Mouse (Mus musculus) C2C12 (cell line): ENCODE results near the gene Creg2. TPM values are rescaled to one million over a fixed set of nuclear protein-coding genes. Genes with fewer than 3 reads are reported as not detected.

Source experiments
- H3K27me3 ChIP-seq: one replicate; pipeline ENCODE4 v1.6.1; 2011; ENCODE audit not compliant: control insufficient read depth, insufficient read depth, insufficient read length
- H3K36me3 ChIP-seq: one replicate; pipeline ENCODE4 v1.6.1; 2011; ENCODE audit not compliant: control insufficient read depth, insufficient read depth
- H3K4me3 ChIP-seq: one replicate; pipeline ENCODE4 v1.5.1; 2011; ENCODE audit warnings: mild to moderate bottlenecking, control low read depth; ENCODE audit not compliant: poor library complexity, insufficient read depth, severe bottlenecking
- H3K79me2 ChIP-seq: one replicate; pipeline ENCODE4 v1.6.1; 2011; ENCODE audit not compliant: control insufficient read depth, insufficient read depth
- H3K79me3 ChIP-seq: one replicate; pipeline ENCODE4 v1.6.1; 2011; ENCODE audit warnings: low read depth, control low read depth
- H3ac ChIP-seq: one replicate; pipeline ENCODE3; 2011; ENCODE audit warnings: low read depth; ENCODE audit not compliant: control insufficient read depth, insufficient read length
- CEBPB ChIP-seq: IDR thresholded peaks from one replicate; pipeline ENCODE4 v1.6.1; 2011; ENCODE audit warnings: low read depth, mild to moderate bottlenecking, control low read depth, moderate library complexity
- CTCF ChIP-seq: IDR thresholded peaks from one replicate; pipeline ENCODE4 v1.5.1; 2011; ENCODE audit not compliant: control insufficient read depth, insufficient read depth, insufficient read length
- FOSL1 ChIP-seq: IDR thresholded peaks from one replicate; pipeline ENCODE4 v1.8.0; 2011; ENCODE audit warnings: mild to moderate bottlenecking, low read length; ENCODE audit not compliant: poor library complexity, insufficient read depth, severe bottlenecking
- MAX ChIP-seq: IDR thresholded peaks from one replicate; pipeline ENCODE4 v1.6.1; 2011; ENCODE audit warnings: mild to moderate bottlenecking, control low read depth
- MYOD1 ChIP-seq: IDR thresholded peaks from one replicate; pipeline ENCODE4 v1.6.1; 2011; ENCODE audit warnings: low read depth; ENCODE audit not compliant: control insufficient read depth, insufficient read length
- MYOG ChIP-seq: IDR thresholded peaks from one replicate; pipeline ENCODE4 v1.6.1; 2011; ENCODE audit not compliant: control insufficient read depth, insufficient read length; ENCODE audit errors: extremely low read depth
- USF1 ChIP-seq: IDR thresholded peaks from one replicate; pipeline ENCODE4 v1.6.1; 2011; ENCODE audit warnings: low read depth, mild to moderate bottlenecking, control low read depth, moderate library complexity
- polyA plus RNA-seq: library from polyadenylated mRNA; unstranded; fragments of >200 nt; fragmentation: generic; extraction: Trizol; gene quantifications from one replicate; pipeline ENCODE4 v1.2.1, GENCODE M21; 2012; ENCODE audit warnings: missing spikeins

Creg2 gene
- polyA plus RNA-seq, 1 experiment = not detected

DNA sequence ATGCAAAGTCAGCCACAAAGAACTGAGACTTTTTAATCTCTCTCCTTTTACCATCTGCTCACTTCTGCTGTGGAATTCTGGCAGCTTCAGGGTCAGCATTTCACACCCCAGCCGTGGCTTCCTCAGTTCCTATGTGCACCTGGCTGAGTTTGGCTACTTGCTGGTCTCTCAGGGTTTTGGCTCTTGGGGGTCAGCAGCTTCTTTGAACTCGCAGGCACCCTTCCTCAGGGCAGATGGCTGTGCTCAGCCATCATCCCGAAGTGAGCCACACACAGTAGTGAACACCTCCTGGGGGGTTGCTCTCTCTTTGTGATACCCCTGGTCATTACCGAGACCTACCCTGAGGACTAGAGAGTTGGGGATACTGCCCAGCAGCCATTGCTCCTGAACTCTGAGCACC lies 39.8 kb upstream of the Creg2 start:
- no peaks in the 10 kb centered on the region for H3K79me3 ChIP-seq
- no peaks in the 10 kb centered on the region for H3K79me2 ChIP-seq
- no peak overlapping the region for H3ac ChIP-seq
- no peaks in the 10 kb centered on the region for H3K27me3 ChIP-seq
- TF ChIP-seq MYOG = no peak
- TF ChIP-seq FOSL1 = no peak
- no peak for TF ChIP-seq USF1
- no peak for TF ChIP-seq MYOD1
- no peak overlapping the region for H3K4me3 ChIP-seq
- no peaks in the 10 kb centered on the region for H3K36me3 ChIP-seq

GRCm38 (mm10) chr1:39688573-39688972 lies 37.3 kb upstream of the Creg2 start:
- no peak for TF ChIP-seq FOSL1
- TF ChIP-seq MAX = no peak
- TF ChIP-seq MYOD1 = no peak
- no peak for TF ChIP-seq MYOG
- no peak for TF ChIP-seq USF1
- no peak for TF ChIP-seq CEBPB
- TF ChIP-seq CTCF = no peak
- no peaks in the 10 kb centered on the region for H3K36me3 ChIP-seq
- no peak overlapping the region for H3ac ChIP-seq
- no peaks in the 10 kb centered on the region for H3K79me2 ChIP-seq
- no peaks in the 10 kb centered on the region for H3K79me3 ChIP-seq
- no peak overlapping the region for H3K4me3 ChIP-seq
- H3K27me3 ChIP-seq = no peaks in the 10 kb centered on the region

DNA sequence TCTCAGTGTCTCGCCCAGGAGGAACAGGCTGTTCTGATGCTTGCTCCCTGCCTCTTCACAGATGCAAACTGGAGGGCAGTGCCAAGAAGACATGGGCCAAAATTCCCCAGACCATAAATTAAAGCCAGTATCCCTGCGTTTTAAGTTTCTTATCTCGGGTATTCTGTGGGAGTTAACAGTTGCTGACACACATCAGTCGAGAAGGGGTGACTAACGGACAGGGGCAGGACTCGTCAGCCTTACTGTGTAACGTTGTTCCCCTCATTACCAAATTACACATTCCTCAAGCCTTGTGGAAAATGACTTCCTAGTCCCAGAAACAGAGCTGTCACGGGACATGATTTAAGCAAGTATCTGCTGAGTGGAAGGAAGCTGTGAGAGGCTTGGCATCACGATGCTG lies 36.0 kb upstream of the Creg2 start:
- Histone ChIP-seq H3K4me3 (no peak overlapping the region), H3K36me3 (no peaks in the 10 kb centered on the region), H3K79me3 (no peaks in the 10 kb centered on the region), H3K27me3 (no peaks in the 10 kb centered on the region), H3ac (peak overlapping the region; percentile 44), H3K79me2 (no peaks in the 10 kb centered on the region)
- TF ChIP-seq CEBPB (no peak), MAX (peak; percentile 53), USF1 (peak; percentile 32), FOSL1 (peak; percentile 46), MYOD1 (peak; percentile 93), CTCF (no peak), MYOG (no peak)

DNA sequence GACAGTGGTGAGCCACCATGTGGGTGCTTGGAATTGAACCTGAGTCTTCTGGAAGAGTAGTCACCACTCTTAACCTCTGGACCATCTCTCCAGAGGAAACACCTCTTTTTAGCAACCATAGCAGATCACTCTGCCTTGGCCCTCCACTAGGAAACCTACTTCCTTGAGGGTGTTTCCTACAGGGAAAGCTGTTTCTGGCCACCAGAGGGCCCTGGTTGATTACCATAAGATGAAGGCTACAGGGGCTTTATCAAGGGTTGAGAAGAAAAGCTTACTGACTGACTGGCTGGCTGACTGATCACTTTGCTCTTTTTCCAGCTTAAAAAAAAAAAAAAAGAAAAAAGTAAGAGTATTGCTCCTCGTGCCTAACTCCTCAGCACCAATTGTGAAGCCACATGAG lies 34.6 kb upstream of the Creg2 start:
- TF ChIP-seq FOSL1 = no peak
- TF ChIP-seq CEBPB = no peak
- TF ChIP-seq CTCF = no peak
- no peak for TF ChIP-seq MYOD1
- TF ChIP-seq MYOG = no peak
- TF ChIP-seq USF1 = no peak
- no peak for TF ChIP-seq MAX
- H3K79me2 ChIP-seq = no peaks in the 10 kb centered on the region
- H3K79me3 ChIP-seq = no peaks in the 10 kb centered on the region
- no peak overlapping the region for H3K4me3 ChIP-seq
- H3K36me3 ChIP-seq = no peaks in the 10 kb centered on the region
- no peak overlapping the region for H3ac ChIP-seq
- no peaks in the 10 kb centered on the region for H3K27me3 ChIP-seq

DNA sequence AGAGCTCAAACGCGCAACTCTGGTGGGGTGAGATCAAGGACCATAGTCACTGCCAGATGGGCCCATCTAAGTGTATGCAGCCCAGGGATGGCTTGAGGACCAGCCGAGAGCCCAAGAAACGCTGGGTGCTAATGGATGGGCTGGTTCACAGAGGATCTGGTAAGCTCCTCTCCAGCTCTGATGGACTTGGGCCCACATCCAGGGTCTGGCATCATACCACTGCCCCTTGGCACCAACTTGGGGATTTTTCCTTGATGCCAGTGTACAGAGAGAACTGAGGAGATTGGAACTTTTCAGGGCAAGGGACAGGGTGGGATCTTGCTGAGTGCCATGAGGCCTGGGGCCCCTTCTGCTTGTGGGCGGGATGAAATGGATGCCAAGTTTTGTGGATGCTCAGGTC lies 30.4 kb upstream of the Creg2 start:
- Histone ChIP-seq H3K79me2 (no peaks in the 10 kb centered on the region), H3K36me3 (no peaks in the 10 kb centered on the region), H3K79me3 (no peaks in the 10 kb centered on the region), H3K27me3 (no peaks in the 10 kb centered on the region), H3ac (no peak overlapping the region), H3K4me3 (no peak overlapping the region)
- no peak for TF ChIP-seq CTCF
- TF ChIP-seq USF1 = no peak
- no peak for TF ChIP-seq MYOG
- no peak for TF ChIP-seq MAX
- TF ChIP-seq FOSL1 = no peak
- TF ChIP-seq CEBPB = no peak
- no peak for TF ChIP-seq MYOD1

DNA sequence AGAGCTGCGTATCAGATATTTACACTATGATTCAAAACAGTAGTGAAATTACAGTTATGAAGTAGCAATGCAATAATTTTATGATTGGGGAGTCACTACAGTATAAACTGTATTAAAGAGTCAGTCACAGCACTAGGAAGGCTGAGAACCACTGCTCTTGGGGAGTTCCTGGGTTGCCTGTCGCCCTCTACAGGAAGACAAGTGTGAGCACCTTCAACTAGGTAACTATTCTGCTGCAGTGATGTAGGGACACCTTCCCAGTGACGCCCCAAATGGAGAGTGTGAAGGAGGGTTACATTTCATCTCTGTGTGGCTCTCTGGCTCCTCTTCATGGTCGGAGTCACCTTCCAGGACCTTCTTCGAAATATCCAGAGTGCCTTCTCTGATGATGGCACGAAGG lies 29.3 kb upstream of the Creg2 start:
- no peaks in the 10 kb centered on the region for H3K27me3 ChIP-seq
- no peaks in the 10 kb centered on the region for H3K36me3 ChIP-seq
- H3K79me2 ChIP-seq = no peaks in the 10 kb centered on the region
- TF ChIP-seq MYOD1 (no peak), MAX (no peak), CEBPB (no peak), USF1 (no peak)
- H3K4me3 ChIP-seq = no peak overlapping the region
- no peak overlapping the region for H3ac ChIP-seq
- H3K79me3 ChIP-seq = no peaks in the 10 kb centered on the region
